Mouse (Mus musculus) lung, postnatal 0 days (tissue): ENCODE data around the gene Fam169b. TPM values are rescaled to one million over a fixed set of nuclear protein-coding genes. Genes with fewer than 3 reads are reported as not detected.
A peak's percentile ranks its signal among the peaks of the same experiment; 100 is the strongest.

Source experiments
- ATAC-seq: fragments of 200-750 bp; cut with Nextera tagmentation; 2 replicates; pipeline ENCODE4 v1.8.0; 2017; ENCODE audit warnings: moderate library complexity
- DNase-seq: peaks from one replicate; pipeline ENCODE4 v3.0.0-alpha.2; 2016; ENCODE audit warnings: low spot score
- H3K27ac ChIP-seq: fragments of 300-500 bp; sonication (generic); 2 replicates; pipeline ENCODE4 v1.5.1; 2014; ENCODE audit warnings: antibody characterized with exemption, mild to moderate bottlenecking, low read length, mixed read lengths
- H3K27me3 ChIP-seq: fragments of 300-500 bp; sonication (generic); replicated peaks from 2 replicates; pipeline ENCODE4 v1.6.1; 2014; ENCODE audit warnings: low read length, mixed read lengths; ENCODE audit not compliant: insufficient read depth
- H3K36me3 ChIP-seq: fragments of 300-500 bp; sonication (generic); 2 replicates; pipeline ENCODE4 v1.6.1; 2014; ENCODE audit warnings: low read length, mixed read lengths; ENCODE audit not compliant: insufficient read depth
- H3K4me1 ChIP-seq: fragments of 300-500 bp; sonication (generic); 2 replicates; pipeline ENCODE4 v1.6.1; 2014; ENCODE audit warnings: antibody characterized with exemption, low read depth, low read length, mixed read lengths; ENCODE audit not compliant: insufficient read depth
- H3K4me2 ChIP-seq: fragments of 300-500 bp; sonication (generic); replicated peaks from 2 replicates; pipeline ENCODE4 v1.6.1; 2014; ENCODE audit warnings: low read depth, mild to moderate bottlenecking, low read length, moderate library complexity, mixed read lengths
- H3K4me3 ChIP-seq: fragments of 300-500 bp; sonication (generic); 2 replicates; pipeline ENCODE4 v1.5.1; 2014; ENCODE audit warnings: low read depth, low read length
- H3K9ac ChIP-seq: fragments of 300-500 bp; sonication (generic); replicated peaks from 2 replicates; pipeline ENCODE4 v1.6.1; 2014; ENCODE audit warnings: low read depth, mild to moderate bottlenecking
- H3K9me3 ChIP-seq: fragments of 300-500 bp; sonication (generic); 2 replicates; pipeline ENCODE4 v1.6.1; 2016; ENCODE audit warnings: low read length, mixed read lengths
- CTCF ChIP-seq: IDR thresholded peaks from 2 replicates; pipeline ENCODE4 v1.5.1; 2016; ENCODE audit warnings: antibody characterized with exemption, mild to moderate bottlenecking
- EP300 ChIP-seq: IDR thresholded peaks from 2 replicates; pipeline ENCODE4 v1.6.1; 2016; ENCODE audit warnings: antibody characterized with exemption, mild to moderate bottlenecking, control low read depth
- WGBS: fragments of 180-500 bp; shearing (Covaris S2); extraction: QIAGEN DNeasy Blood & Tissue Kit; methylation state at CpG from one replicate; pipeline ENCODE4 v1.1.7; 2014; 5-methylcytosine and 5-hydroxymethylcytosine counted together
- polyA plus RNA-seq: library from polyadenylated mRNA; unstranded; fragments of >200 nt; fragmentation: Nextera tagmentation; extraction: Ambion mirVana; gene quantifications from 2 replicates; pipeline ENCODE4 v1.2.1, GENCODE M21; 2015

The Fam169b gene
- polyA plus RNA-seq, 1 experiment from 2014 or later = 0.37 TPM

- no peaks in the 10 kb centered on the region for H3K27me3 ChIP-seq
- peak overlapping the region; percentile 32; the same call in 1 of the 2 replicates for H3K9ac ChIP-seq
- H3K36me3 ChIP-seq = no peaks in the 10 kb centered on the region
- 7% methylated on average over 35 of the region's 36 CpGs for WGBS
- H3K9me3 ChIP-seq = no peaks in the 10 kb centered on the region
- DNase-seq = peak; percentile 18
- no peaks in the 10 kb centered on the region; the same call in 1 of the 2 replicates for H3K4me1 ChIP-seq
- no peak for TF ChIP-seq EP300
- TF ChIP-seq CTCF = no peak
- ATAC-seq = peak; percentile 47
- H3K4me3 ChIP-seq = peak overlapping the region; percentile 39
- no peak overlapping the region for H3K27ac ChIP-seq
- peak overlapping the region; percentile 87 for H3K4me2 ChIP-seq
Observed at GRCm38 (mm10) chr7:68275838-68276731, 2.4 kb downstream of the Fam169b start.

GRCm38 (mm10) chr7:68277054-68277896 is 3.6 kb downstream of the Fam169b start:
- 59% methylated on average over 11 of the region's 11 CpGs for WGBS

GRCm38 (mm10) chr7:68277897-68278270 is 4.2 kb downstream of the Fam169b start:
- Histone ChIP-seq H3K9ac (no peak overlapping the region), H3K36me3 (no peaks in the 10 kb centered on the region), H3K27me3 (no peaks in the 10 kb centered on the region), H3K4me3 (no peak overlapping the region), H3K4me1 (no peaks in the 10 kb centered on the region; the same call in 1 of the 2 replicates), H3K4me2 (no peak overlapping the region), H3K27ac (no peak overlapping the region), H3K9me3 (no peaks in the 10 kb centered on the region)
- ATAC-seq (no peak), DNase-seq (no peak)
- TF ChIP-seq CTCF = no peak
- no peak for TF ChIP-seq EP300
- WGBS = 80% methylated on average over 4 of the region's 4 CpGs

More at GRCm38 (mm10) chr7:68277054-68277896, 3.6 kb downstream of the Fam169b start:
- no peaks in the 10 kb centered on the region for H3K27me3 ChIP-seq
- no peak overlapping the region for H3K9ac ChIP-seq
- H3K4me3 ChIP-seq = no peak overlapping the region
- H3K9me3 ChIP-seq = no peaks in the 10 kb centered on the region
- no peak overlapping the region for H3K27ac ChIP-seq
- H3K36me3 ChIP-seq = no peaks in the 10 kb centered on the region
- TF ChIP-seq CTCF = no peak
- no peak for TF ChIP-seq EP300
- ATAC-seq (no peak), DNase-seq (peak; percentile 17)
- H3K4me2 ChIP-seq = no peak overlapping the region
- no peaks in the 10 kb centered on the region; the same call in 1 of the 2 replicates for H3K4me1 ChIP-seq

- H3K36me3 ChIP-seq = no peaks in the 10 kb centered on the region
- H3K4me2 ChIP-seq = no peak overlapping the region
- H3K4me1 ChIP-seq = no peaks in the 10 kb centered on the region; the same call in 1 of the 2 replicates
- ATAC-seq (no peak), DNase-seq (no peak)
- 97% methylated on average over 6 of the region's 6 CpGs for WGBS
- TF ChIP-seq CTCF (no peak), EP300 (no peak)
- H3K27ac ChIP-seq = no peak overlapping the region
- no peak overlapping the region for H3K4me3 ChIP-seq
- no peaks in the 10 kb centered on the region for H3K9me3 ChIP-seq
- no peaks in the 10 kb centered on the region for H3K27me3 ChIP-seq
- H3K9ac ChIP-seq = no peak overlapping the region
Observed at GRCm38 (mm10) chr7:68278385-68278784, 4.7 kb downstream of the Fam169b start.

GRCm38 (mm10) chr7:68278908-68279307 is 5.3 kb downstream of the Fam169b start:
- Histone ChIP-seq H3K9ac (no peak overlapping the region), H3K36me3 (no peaks in the 10 kb centered on the region), H3K4me2 (no peak overlapping the region), H3K4me3 (no peak overlapping the region), H3K27me3 (no peaks in the 10 kb centered on the region), H3K27ac (no peak overlapping the region), H3K4me1 (no peaks in the 10 kb centered on the region; the same call in 1 of the 2 replicates), H3K9me3 (no peaks in the 10 kb centered on the region)
- WGBS = 53% methylated on average over 6 of the region's 6 CpGs
- peak; percentile 60; the same call in 1 of the 2 replicates for ATAC-seq
- DNase-seq = peak; percentile 43
- TF ChIP-seq CTCF (no peak), EP300 (no peak)

GRCm38 (mm10) chr7:68279481-68279880 is 5.8 kb downstream of the Fam169b start:
- H3K36me3 ChIP-seq = no peaks in the 10 kb centered on the region
- H3K9ac ChIP-seq = no peak overlapping the region
- H3K4me2 ChIP-seq = no peak overlapping the region
- H3K4me3 ChIP-seq = no peak overlapping the region
- no peaks in the 10 kb centered on the region for H3K27me3 ChIP-seq
- DNase-seq = no peak
- H3K4me1 ChIP-seq = no peaks in the 10 kb centered on the region; the same call in 1 of the 2 replicates
- 85% methylated on average over 7 of the region's 7 CpGs for WGBS
- H3K27ac ChIP-seq = no peak overlapping the region
- TF ChIP-seq CTCF (no peak), EP300 (no peak)
- no peaks in the 10 kb centered on the region for H3K9me3 ChIP-seq
- no peak for ATAC-seq
